Mouse (Mus musculus) thymus, postnatal 4 days (tissue): ENCODE results near the gene Tmcc1.
"Not testable (repeated sequence)": the region's sequence is repeated elsewhere in the genome, so short reads cannot be mapped to it uniquely, and the experiment has no call there.

ENCODE experiments used
- DNase-seq: peaks from one replicate; pipeline ENCODE4 v3.0.0; 2021

Tmcc1 gene

GRCm38 (mm10) chr6:116141696-116142095 lies 51.6 kb downstream of the Tmcc1 start:
- DNase-seq: no peak

GRCm38 (mm10) chr6:116140782-116141181 lies 52.5 kb downstream of the Tmcc1 start:
- DNase-seq: no peak

- DNase-seq: peak; percentile 45
These were observed 54.0 kb downstream of the Tmcc1 start for GRCm38 (mm10) chr6:116139143-116139856.

GRCm38 (mm10) chr6:116135971-116136632 lies 57.2 kb downstream of the Tmcc1 start:
- DNase-seq: peak; percentile 55

GRCm38 (mm10) chr6:116133756-116134155 lies 59.5 kb downstream of the Tmcc1 start:
- DNase-seq: no peak

- DNase-seq: no peak
These were observed 61.5 kb downstream of the Tmcc1 start for GRCm38 (mm10) chr6:116131771-116132170.

GRCm38 (mm10) chr6:116128710-116129109 lies 64.6 kb downstream of the Tmcc1 start:
- DNase-seq: peak; percentile 24

- no peak for DNase-seq
These were observed 65.3 kb downstream of the Tmcc1 start for GRCm38 (mm10) chr6:116127918-116128443.

- no peak for DNase-seq
These were observed 66.7 kb downstream of the Tmcc1 start for GRCm38 (mm10) chr6:116126577-116126976.

GRCm38 (mm10) chr6:116122881-116123280 lies 70.4 kb downstream of the Tmcc1 start:
- no peak for DNase-seq

- DNase-seq: no peak
These were observed 73.6 kb downstream of the Tmcc1 start for GRCm38 (mm10) chr6:116119669-116120068.

GRCm38 (mm10) chr6:116116634-116117033 lies 76.7 kb downstream of the Tmcc1 start:
- DNase-seq: not testable (repeated sequence)

- no peak for DNase-seq
These were observed 82.7 kb downstream of the Tmcc1 start for GRCm38 (mm10) chr6:116110588-116110987.

GRCm38 (mm10) chr6:116107471-116108358 lies 85.6 kb downstream of the Tmcc1 start:
- peak; percentile 58 for DNase-seq

- no peak for DNase-seq
These were observed 86.3 kb downstream of the Tmcc1 start for GRCm38 (mm10) chr6:116106967-116107470.

- no peak for DNase-seq
These were observed 95.7 kb downstream of the Tmcc1 start for GRCm38 (mm10) chr6:116097579-116097978.

GRCm38 (mm10) chr6:116089402-116089801 lies 103.9 kb downstream of the Tmcc1 start:
- no peak for DNase-seq

- DNase-seq: no peak
These were observed 107.2 kb downstream of the Tmcc1 start for GRCm38 (mm10) chr6:116086036-116086435.

GRCm38 (mm10) chr6:116082239-116082638 lies 111.0 kb downstream of the Tmcc1 start:
- no peak for DNase-seq

GRCm38 (mm10) chr6:116081375-116081774 lies 111.9 kb downstream of the Tmcc1 start:
- DNase-seq: no peak

- no peak for DNase-seq
These were observed 112.5 kb downstream of the Tmcc1 start for GRCm38 (mm10) chr6:116080756-116081155.

GRCm38 (mm10) chr6:116077608-116078007 lies 115.7 kb downstream of the Tmcc1 start:
- no peak for DNase-seq

- DNase-seq: no peak
These were observed 118.4 kb downstream of the Tmcc1 start for GRCm38 (mm10) chr6:116074892-116075291.
